Mouse (Mus musculus) c-Kit-positive CD71-positive TER-119-negative erythroid progenitor cells, embryonic 14.5 days (primary cell): Measurements from ENCODE around the gene Tmem87b.

ENCODE experiments used
- DNase-seq: peaks from one replicate; pipeline ENCODE4 v3.0.0-alpha.2; 2013; ENCODE audit warnings: low read depth

The Tmem87b gene

GRCm38 (mm10) chr2:128817786-128818681, at the start of gene Tmem87b:
Gene Tmem87b, plus strand, starts transcription at chr2:128818118.
- peak; percentile 87 for DNase-seq

GRCm38 (mm10) chr2:128768545-128769247, 49.2 kb upstream of the Tmem87b start:
- DNase-seq: no peak

GRCm38 (mm10) chr2:128770557-128770956, 47.4 kb upstream of the Tmem87b start:
- DNase-seq: no peak

- DNase-seq: no peak
Measured at GRCm38 (mm10) chr2:128771048-128771447, 46.9 kb upstream of the Tmem87b start.

DNA sequence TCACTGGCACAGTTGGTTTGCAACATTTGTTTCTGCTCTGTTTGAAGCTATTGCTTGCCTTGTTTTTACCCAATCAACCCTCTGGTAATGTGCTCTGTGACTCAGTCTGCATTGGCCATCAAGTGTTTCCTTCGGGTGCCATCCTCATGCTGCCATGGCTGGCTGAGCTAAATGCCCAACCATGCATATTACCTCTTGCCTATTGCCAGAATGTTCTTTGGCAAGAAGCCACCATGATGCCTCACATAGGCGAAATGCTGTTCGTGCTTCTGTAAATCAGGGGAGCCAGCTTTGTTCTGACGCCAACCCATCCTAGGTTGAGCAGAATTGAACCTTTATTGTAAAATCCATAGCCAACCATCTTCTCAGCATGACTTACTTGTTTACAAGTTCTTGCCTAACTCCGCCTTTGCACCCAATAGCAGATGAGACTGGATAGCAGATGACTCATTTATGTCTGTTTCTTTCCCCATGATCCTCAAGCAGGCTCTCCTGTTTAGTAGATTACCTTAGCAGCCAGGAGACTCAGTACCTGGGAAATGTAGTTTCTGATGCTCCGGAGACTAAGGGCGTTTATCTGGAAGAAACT, 46.1 kb upstream of the Tmem87b start:
- no peak for DNase-seq

GRCm38 (mm10) chr2:128782231-128782630, 35.7 kb upstream of the Tmem87b start:
- no peak for DNase-seq

DNA sequence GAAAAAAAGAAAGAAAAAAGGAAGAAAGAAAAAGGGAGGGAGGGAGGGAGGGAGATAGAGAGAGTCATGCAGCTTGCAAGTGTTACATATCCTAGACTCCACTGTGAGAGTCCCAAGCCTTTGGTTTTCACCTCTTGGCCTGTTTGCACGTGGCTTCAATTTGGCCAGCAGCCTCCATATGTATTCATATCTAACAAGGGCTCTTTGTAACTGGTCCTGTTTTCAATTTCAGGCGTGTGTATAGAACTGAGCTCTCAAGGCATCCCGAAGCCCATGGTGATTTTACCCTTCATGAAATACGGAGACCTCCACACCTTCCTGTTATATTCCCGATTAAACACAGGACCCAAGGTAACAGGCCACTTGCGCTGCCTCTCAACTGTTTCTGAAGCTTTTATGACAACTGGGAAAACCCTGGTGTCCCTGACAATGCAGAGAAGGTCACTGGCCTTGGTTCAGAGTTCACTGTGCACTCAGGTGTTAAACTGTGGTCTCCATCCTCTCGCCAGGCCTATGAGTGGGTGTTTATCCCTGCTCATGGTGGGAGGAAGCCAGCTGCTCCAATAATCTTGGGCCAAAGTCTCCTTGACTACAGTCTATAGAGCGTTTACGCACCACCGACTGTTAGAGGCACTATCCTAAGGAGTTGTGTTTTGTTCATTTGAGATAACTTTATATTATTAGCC, 34.1 kb upstream of the Tmem87b start:
- DNase-seq: no peak

GRCm38 (mm10) chr2:128784814-128785213, 33.1 kb upstream of the Tmem87b start:
- DNase-seq: no peak

- DNase-seq: no peak
Measured at GRCm38 (mm10) chr2:128786341-128786740, 31.6 kb upstream of the Tmem87b start.

DNA sequence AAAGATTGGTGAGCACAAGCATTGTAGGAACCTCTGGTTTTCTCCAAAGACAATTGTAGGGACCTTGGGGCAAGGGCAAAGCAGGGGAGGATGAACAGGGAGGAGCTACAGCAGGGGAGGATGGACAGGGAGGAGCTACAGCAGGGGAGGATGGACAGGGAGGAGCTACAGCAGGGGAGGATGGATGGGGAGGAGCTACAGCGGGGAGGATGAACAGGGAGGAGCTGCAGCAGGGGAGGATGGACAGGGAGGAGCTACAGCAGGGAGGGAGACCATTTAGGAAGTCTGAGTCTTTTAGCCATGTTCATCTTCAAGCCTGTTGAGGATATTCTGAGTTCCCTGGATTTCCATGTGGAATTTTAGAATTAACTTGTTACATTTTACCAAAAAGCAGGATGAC, 31.1 kb upstream of the Tmem87b start:
- no peak for DNase-seq

- no peak for DNase-seq
Measured at GRCm38 (mm10) chr2:128787805-128788204, 30.1 kb upstream of the Tmem87b start.

GRCm38 (mm10) chr2:128790875-128791614, 26.9 kb upstream of the Tmem87b start:
- no peak for DNase-seq

DNA sequence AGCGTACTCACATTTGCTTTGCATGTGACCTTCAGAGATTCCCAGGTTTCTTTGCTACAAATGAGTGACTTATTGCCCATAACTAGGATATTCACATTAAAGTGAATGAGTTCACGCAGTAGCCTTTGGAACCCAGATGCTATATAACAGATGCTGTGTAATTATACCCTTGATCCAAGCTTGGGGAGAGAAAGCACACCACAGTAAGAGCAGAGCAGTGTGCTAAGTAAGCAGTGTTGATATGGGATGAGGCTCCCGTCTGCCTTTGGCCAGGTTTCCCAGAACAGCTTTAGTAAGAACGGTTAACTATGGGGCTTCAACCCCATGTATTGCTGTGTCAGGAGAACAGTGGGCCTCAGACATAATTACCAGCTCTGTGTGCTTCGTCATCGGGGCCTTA, 24.0 kb upstream of the Tmem87b start:
- no peak for DNase-seq

- DNase-seq: no peak
Measured at GRCm38 (mm10) chr2:128796463-128796862, 21.5 kb upstream of the Tmem87b start.

- DNase-seq: no peak
Measured at GRCm38 (mm10) chr2:128803441-128803840, 14.5 kb upstream of the Tmem87b start.

DNA sequence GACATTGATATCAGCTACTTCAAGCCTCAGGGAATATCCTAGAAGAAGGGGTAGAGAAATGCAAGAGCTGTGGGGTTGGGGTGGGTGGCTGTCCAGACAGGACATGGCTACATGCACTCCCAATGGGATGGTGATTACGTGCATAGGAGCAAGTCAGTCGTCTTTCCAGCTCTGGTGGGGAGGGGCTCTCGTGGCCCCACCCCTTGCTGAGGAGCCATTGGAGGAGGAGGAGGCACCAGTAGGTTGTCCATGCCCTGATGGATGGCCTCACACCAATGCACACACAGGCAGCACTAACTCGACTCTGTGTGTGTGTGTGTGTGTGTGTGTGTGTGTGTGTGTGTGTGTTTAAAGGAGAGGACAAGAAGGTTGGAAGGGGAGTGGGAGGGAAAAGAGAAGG, 12.6 kb upstream of the Tmem87b start:
- no peak for DNase-seq

GRCm38 (mm10) chr2:128806561-128806960, 11.4 kb upstream of the Tmem87b start:
- DNase-seq: no peak

GRCm38 (mm10) chr2:128812761-128813160, 5.2 kb upstream of the Tmem87b start:
- no peak for DNase-seq

- DNase-seq: no peak
Measured at GRCm38 (mm10) chr2:128816311-128816710, 1.6 kb upstream of the Tmem87b start.

GRCm38 (mm10) chr2:128816916-128817315, 1.0 kb upstream of the Tmem87b start:
- DNase-seq: no peak

GRCm38 (mm10) chr2:128817387-128817785, 532 bp upstream of the Tmem87b start:
- DNase-seq: peak; percentile 71
